Mouse (Mus musculus): ENCODE results near the gene Rabl6.
A peak's percentile ranks its signal among the peaks of the same experiment; 100 is the strongest.

Gene Rabl6

DNA sequence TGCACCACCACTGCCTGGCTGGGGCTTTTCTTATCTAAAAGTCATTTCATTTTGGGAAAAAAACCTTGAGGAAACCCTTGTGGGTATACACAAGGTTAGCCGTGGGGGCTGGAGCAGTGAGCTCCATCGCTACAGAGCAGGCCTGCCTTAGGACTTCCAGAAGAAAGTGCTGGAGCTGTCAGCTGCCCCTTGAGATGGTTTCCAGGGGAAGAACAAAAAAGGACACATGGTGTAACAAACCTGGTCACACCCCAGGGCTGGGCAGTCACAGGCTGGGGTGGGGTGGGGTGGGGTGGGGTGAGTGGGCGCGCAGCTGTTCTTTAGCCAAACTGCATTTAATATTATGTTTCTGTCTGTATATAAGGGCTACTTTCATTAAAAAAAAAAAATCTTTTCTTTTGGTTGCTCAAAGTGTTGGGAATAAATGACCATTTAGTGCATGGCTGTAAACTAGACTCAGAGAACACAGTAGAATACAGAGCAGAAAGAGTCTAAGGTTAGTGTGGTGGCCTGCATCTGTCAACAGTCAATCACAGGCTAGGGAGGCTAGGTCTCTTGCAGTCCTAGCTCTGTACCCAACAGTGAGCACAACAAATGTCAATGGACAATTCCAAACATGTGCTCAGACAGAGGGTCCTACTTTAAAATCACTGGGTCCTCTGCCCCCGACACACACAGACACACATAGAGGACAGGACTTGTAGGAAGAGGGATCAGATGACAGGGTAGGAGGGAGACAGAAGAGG is 11.4 kb downstream of the Rabl6 start:
- no peak for DNase-seq (ENCODE audit: low spot score in 2 of 2)

DNA sequence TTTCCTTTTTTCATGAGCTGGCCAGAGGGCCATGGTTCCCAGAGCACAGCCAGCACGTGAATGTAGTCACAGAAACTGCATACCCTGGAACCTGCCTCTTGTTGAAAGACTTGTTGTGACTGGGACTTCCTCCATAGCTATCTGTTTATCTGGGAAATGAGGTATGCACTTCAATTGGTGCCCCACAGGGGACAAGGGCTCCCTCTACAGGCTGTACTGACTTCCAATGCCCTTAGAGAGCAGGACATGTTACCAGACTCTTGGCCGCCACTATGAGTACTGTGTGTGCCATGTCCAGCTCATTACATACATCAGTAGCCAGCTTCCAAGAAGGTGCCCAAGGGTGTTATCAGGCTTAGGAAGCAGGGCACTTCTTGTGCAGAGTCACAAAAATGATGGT is 16.5 kb downstream of the Rabl6 start:
- DNase-seq (ENCODE audit: low spot score in 2 of 2), result no peak

DNA sequence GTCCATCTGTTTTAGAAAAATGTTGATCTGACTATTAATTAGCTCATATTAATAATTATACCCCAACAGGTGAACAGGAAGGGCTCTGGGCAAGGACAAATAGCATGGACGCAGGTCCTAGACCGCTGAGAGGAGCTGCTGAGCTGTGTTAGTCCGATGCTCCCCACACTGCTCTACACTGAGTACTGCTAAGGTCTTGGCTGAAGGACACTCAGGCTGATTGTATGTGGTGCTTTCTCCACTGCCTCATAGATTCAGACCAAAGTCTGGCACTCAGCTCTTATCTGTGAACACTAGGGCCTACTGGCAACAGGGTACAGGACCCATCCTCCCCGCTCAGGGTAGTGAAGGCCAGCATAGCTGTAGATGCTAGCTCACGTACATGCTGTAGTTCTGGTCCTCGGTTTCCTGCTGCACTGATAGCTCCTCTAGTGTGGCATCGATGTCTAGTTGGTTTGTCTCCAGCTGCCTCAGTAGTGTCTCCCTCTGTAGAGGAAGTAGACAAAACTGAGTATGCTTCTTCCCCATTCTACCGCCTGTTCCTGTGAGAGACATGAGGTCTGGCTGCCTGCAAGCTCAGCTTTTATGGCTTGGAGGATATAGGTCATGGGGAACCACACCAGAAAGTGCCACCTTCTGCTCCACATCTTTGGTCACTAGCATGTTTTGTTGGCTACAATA is 20.0 kb downstream of the Rabl6 start:
- DNase-seq (ENCODE audit: low spot score in 2 of 2), result no peak

DNA sequence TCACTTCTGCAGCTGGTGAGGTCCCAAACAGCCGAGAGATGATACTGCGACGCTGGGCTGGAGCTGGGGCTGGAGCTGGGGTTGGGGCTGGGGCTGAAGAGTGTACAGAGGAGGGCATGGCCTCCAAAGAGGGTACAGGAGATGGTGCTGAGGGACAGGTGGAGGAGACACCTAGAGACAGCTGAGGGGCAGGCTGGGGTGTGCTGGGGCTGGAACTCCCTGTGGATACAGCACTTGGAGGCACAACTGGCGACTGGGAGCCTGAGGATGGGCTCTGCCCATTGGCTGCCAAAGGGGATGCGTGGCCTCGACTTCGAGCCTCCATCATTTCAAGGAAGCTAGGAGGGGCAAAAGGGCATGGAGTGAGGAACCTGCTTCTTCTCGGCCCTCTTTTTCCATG is 21.0 kb downstream of the Rabl6 start:
- no peak for DNase-seq (ENCODE audit: low spot score in 2 of 2)

DNA sequence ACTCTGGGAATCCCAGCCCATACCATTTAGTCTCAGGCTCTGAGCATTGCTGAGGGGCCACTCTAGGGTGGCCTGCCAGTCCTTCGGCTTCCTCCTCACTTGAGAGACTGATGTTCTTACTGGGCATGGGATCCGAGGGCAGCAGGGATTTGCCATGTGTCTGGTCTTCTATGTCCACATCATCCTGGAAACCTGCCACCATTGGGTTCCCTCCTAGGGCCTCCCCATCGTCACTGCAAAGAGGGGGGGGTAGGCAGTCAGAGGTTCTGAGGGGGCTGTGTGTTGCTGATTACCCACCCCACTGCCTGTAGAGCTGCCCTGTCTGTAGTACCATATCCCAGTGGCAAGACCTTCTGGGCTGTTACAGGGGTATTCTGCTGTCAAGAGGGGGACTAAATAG is 22.7 kb downstream of the Rabl6 start:
- DNase-seq (ENCODE audit: low spot score in 2 of 2), result no peak

DNA sequence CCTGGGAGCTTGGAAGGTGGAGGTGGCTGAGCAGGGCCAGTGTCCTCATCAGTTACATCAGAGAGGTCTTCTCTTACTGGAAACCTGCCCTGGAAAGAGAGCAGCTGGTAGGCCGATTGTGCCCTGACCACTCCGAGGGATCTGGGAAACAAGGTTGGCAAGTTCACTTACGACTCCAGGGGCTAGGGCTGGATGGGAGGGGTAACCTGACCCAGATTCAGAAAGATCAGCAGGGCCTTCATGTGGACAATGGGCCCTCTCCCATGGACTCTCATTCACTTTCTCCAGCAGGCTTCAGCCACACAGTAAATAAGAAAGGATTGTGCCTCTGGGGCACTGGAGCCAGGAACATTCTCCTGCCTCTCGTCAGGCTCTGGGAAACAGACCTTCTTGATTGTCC is 23.5 kb downstream of the Rabl6 start:
- no peak for DNase-seq (ENCODE audit: low spot score in 2 of 2)

DNA sequence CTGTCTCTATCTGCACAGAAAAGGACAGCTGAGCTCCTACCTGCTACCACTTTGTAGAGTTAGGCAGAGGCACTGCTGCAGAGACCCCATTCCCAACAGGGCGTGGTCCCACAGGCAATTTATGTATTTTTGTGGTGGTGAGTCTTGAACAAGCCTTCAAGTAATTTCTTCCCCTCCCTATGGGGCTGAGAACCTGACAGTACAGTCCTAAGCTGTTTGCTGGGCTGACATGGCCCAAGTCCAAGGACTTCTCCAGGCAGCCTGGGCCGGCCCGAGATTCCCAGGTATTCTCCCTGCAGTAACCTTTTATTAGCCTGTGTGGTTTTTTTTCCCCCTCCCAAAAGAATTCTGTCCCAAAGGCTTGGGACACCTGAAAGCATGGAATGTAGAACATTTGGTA is 24.2 kb downstream of the Rabl6 start:
- DNase-seq (ENCODE audit: low spot score in 2 of 2), result no peak

DNA sequence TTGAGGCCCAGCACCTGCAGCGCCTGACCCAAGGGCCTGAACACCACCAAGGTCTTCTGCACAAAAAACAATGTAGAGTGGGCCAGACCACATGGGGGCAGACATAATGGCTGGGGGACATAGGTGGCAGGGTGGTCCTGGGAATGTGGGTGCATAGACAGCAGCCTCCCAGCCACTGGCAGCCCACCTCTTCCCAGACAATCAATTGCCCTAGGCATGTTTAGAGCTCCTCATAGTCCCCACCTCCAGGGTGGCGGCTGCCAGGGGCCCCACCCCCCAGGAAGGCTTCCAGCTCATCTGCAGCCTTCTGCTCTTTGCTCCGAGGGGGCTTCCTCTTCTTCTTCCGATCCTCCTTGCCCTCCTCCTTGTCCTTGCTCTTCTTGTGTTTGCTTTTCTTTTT is 24.8 kb downstream of the Rabl6 start:
- DNase-seq (ENCODE audit: low spot score in 2 of 2), result no peak

DNA sequence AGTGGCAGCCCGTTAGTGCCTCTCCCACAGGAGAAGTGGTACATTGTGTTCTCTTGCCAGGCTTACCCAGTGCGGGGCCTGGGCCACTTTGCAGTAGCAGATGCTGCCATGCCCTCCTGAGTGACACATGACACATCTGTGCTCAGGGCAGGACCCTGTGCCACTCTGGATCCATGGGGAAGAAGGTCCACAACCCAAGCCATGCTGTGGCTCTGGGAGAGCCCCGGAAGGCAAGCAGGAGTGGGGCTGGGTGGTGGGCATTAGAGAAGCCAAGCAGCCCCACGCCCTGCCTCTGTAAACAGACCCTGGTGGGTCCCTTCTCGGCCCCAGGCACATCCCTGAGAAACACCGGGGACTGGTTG is 25.2 kb downstream of the Rabl6 start:
- no peak for DNase-seq (ENCODE audit: low spot score in 2 of 2)

DNA sequence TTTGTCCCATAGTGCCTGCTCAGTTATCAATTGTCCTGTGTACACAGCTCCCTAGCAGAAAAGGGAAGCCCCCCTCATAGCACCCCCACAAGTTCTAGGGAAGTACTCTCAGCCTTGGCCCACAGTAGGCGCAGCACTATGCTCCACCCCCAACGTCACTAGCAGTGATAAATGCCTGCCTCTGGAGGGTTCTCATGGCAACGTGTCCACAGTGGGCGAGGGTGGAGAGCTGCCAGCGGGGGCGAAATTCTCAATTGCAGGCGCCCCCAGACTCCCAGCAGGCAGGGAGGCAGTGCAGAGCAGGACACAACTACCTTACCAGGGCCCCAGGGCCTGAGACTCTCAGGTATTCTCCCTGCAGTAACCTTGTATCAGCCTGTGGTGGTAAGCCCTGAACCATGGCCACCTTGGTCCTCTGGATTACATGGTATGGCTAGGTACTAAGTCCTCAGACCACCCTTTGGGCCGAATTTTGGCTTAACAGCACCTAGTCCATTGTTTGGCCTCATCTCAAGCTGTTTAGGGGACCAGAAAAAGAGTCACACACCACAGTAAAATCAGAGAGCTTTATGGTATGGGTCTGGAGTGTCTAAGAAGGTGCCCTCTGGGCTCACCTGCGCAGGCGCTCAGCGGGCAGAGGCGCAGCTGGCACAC is 25.7 kb downstream of the Rabl6 start:
- DNase-seq (ENCODE audit: low spot score in 2 of 2), result no peak

DNA sequence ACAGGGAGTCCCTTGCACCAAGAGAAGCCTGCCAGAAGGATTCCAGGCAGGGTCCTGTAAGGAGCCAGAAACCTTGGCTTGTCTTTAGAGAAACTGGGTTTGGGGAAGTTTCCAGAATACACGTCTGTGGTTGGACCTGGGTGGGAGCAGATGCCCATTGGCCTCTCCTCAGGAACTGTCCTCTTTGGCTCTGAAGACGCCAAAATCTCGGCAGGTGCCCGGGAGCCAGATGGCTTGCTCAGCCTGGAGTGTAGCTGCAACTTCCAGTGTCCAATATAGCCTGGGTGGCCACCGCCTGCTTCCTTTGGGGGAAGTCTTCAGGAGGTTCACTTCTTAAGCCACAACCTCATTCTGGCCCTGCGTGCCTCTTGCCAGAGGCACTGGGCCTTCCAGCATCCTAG is 26.4 kb downstream of the Rabl6 start:
- DNase-seq (ENCODE audit: low spot score in 2 of 2), result no peak

DNA sequence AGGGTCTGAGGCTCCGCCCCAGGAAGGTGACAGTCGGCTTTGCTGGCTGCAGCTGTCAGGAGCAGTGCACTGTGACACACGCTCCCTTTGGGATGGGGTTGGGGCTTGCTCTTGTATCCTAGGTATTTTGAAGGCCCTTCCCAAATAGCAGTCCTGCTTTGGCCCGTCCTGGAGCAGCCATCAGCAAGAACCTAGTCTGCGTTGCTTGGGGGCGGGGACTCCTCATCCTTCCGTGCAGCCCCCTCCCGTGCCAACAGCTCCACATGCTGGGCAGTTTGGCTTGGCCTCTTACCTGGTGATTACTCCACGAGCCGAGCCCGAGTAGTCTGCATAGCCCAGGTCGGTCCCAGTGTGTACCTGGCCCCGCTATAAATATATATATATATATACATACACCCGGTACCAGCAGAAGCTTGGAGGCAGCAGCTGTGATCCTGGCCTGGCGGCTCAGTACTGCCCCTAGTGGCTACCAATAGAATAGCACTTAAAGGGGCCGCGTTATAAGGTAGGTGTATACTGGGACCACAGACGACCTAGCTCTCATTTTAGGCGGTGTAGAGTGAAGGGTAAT is 26.9 kb downstream of the Rabl6 start, which contains the start of gene Ajm1:
Gene Ajm1, minus strand, starts transcription at position 464 of the 571 bp plus-strand sequence.
- DNase-seq (ENCODE audit: low spot score in 2 of 2), result peak in 1 of 2 experiments; percentile 83

DNA sequence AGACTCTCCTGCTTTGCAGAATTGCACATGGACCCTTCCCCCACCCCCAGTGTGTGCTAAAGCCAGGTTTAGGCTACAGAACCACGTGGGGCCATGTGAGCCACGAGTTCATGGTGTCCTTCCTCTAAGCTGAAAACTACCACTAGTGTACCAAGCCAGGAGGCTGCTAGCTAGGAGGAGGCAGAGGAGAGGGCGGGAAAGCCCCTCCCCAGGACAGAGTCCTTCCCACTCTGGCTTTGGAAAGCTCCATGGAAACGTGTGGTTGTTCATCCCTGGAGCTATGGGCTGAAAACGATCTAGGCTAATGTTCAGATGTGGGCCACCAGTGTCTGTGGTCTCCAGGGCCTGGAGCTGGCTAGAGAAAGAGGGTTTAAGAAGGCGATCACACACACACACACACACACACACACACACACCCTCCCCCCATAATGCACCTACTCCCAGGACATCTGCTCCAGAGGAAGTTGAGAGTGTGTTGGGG is 27.7 kb downstream of the Rabl6 start:
- no peak for DNase-seq (ENCODE audit: low spot score in 2 of 2)

DNA sequence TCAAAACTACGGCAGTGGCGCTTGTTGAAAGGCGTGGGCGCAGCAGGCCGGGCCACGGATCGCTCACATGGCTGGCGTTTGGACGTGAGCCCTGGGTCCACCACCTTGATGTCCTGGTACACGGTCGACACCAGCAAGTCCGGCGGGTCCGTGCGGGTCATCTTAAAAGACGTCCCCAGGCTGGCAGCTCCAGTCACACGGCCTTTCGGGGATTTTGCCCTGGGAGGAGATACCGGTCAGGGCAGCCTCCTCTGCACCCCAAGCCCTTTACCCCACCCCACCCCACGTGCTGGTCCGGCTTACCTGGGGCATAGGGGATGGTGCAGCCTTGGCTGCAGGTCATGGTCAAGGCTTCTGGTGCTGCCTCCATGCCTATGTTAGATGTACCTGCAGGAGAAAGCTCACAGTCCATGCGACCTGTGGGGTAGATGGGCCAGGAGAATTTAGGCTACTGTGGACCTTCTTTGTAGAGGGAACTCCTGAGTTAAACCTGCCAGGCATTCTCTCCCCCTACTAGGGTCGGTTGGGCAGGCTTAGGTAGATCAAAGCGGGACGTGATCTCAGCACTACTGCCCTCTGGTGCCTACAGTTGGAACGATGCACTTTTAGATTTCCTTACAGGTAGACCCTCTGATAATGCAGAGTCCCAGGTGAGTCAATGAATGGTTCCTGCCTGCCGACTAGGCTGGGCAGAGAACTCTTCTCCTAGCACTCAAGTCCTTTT is 28.4 kb downstream of the Rabl6 start:
- peak in 1 of 2 experiments; percentile 74 for DNase-seq (ENCODE audit: low spot score in 2 of 2)

DNA sequence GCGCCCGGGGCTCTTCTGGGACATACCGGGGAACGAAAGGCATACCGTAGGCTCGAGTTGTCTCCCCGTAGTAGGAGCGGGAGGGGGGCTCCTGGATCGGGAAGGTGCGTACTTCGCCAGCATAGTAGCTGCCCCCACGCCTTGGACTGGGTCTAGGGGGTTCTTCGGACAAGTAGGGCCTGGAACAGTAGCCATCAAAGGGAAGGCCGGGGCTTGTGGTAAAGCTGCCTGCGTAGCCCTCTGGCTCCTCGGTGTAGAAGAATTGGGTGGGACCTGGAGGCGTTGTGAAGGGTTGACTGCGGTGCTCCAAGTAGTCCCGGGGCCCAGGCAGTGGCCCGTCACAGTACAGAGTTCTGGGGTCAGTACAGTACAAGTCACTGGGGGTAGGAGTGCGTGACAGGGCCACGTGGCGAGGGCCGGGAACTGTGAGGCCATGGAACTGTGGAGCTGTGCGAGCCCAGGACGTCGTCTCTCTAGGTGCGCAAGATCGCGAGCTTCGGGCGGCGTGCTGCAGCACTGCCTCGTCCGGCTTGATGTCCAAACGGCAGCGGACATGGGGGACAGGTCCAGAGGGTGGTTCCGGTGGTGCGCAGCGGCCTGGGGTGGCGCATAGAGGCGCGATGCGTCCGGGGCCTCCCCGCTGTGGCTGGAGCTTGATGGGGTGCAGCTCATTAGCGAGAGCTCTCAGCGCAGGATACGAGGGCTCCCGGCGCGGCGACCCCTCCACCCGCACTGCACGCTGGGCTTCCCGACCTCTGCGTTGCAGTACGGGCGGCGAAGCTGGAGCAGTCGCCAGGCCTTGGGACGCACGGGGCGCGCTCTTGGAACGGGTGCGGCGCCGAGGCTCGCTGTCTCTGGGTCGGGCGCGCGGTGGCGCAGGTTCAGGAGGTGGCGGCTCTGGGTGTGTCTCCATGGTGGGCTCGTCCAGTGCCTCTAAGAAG is 29.3 kb downstream of the Rabl6 start:
- no peak for DNase-seq (ENCODE audit: low spot score in 2 of 2)

DNA sequence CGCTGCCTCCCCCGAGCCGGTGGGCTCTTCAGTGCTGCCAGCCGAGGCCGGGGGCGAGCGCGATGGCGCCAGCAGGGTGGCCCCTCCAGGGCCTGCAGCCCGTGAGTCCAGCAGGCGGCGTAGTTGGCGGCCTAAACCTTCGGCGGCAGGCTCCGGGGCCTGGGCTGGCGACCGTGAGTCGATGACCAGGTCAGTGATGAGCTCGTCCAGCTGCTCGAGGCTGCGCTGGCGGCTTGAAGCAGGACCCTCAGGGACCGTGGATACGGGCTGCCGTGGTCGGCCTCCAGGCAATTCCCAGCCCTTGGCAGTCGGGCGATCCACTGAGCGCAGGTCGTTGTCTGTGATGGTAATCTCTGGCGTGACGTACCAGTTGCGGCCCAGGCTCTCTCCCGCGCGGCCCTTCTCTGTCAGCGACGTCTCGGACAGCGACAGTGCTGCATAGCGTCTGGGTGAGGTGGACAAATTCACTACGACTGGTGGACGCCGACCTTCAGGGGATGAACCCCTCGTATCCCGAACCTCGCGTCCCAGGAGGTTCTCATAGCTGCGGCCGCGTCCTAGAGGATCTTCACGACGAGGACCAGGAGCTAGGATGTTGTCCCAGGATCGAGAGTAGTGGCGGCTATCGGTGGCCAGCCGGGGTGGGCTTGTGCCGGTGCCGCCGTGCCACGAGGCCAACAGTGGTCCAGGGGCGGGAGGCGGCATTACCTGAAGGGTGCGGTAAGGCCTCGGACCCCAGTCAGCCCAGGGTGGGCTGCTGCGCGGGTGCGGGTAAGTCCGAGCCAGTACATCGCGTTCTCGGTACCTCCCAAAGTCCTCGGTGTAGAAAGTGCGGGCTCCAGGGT is 30.1 kb downstream of the Rabl6 start:
- DNase-seq (ENCODE audit: low spot score in 2 of 2), result no peak

DNA sequence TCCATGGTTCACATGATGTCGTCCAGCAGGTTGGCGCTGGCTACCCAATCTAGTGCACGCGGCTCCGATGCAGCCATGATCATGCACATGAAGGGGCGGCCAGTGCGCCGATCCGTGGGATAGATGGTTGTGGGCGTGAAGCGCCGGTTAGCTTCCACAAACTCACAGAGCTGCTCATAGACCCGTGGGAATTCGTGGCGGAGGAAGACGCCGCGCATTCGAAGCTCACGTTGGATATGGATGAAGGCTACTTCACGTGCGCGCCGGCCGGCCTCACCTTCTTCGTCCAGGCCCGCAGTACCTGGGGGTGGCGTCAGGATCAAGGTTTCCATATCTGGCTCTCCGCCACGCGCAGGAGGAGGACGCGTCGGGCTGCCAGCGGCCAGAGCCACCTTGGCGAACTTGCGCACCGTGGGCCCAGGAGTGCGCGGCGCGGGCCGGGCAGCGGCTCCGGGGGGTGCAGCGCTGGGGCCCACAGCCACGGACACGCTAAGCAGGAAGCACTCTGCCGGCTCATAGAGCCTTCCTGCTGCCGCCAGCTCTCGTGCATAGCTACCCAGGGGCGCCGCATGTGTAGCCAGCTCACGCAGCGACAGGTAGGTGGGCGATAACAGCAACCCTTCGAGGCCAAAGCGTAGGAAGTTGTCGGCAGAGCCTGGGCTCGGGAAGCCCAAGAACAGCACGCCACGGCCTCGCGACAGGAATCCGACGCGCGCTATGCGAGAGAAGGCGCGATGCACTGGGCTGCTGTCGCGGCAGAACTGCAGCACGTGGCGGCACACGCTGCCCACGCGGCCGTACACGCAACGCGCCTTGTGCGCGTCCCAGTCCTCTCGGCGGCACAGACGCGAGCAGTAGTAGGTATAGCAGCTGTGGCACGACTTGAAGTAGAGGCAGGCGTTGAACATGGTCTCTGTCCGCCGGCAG is 31.1 kb downstream of the Rabl6 start:
- DNase-seq (ENCODE audit: low spot score in 2 of 2), result no peak

DNA sequence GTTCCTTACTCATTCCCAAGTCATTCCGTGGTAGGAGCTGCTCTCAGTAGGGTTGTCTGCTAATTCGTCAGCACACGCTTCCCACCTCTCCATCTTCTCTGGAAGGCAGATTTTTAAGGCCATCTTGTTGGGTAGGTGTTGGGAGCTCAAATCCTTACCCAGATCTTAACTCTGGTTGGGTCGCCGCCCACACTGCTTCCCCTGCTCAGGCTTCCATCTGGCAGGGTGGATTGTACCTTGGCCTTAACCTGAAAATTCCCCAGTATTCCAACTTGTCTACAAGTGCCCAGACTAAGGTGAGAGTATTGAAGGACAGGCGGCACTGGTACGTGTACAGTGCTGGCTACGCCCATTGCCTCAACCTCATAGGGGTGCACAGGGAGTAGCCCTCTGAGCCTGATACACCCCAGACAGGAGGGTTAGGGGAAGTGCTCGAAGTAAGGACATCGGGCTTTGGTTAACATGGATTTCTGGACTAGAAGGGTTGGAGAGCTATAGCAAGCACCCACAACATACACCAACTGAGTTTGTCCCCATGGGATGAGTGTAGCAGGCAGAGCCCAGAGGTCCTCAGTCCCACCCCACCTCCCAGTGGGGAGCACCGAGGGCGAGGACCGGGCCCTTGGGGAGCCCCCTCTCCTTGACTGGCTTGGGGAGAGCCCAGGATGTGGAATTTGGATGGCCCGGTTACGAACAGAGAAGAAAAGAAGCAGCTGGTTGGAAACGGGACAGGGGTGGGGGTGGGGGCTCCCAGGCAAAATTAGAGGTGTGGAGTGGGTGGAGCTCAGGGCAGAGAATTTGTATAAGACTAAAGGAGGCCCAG is 32.1 kb downstream of the Rabl6 start:
- no peak for DNase-seq (ENCODE audit: low spot score in 2 of 2)
